Mouse (Mus musculus) midbrain, embryonic 14.5 days (tissue): ENCODE data around the gene Olfr1136. TPM values are rescaled to one million over a fixed set of nuclear protein-coding genes. Genes with fewer than 3 reads are reported as not detected.

Experiments
- ATAC-seq: fragments of 200-750 bp; cut with Nextera tagmentation; 2 replicates; pipeline ENCODE4 v1.8.0; 2017; ENCODE audit warnings: moderate number of reproducible peaks, moderate library complexity; ENCODE audit not compliant: low FRiP score, low TSS enrichment
- DNase-seq: peaks from one replicate; pipeline ENCODE4 v3.0.0-alpha.2; 2015
- H3K27ac ChIP-seq: fragments of 300-500 bp; sonication (generic); replicated peaks from 2 replicates; pipeline ENCODE4 v1.5.1; 2014; ENCODE audit warnings: mild to moderate bottlenecking, low read depth, low read length, moderate library complexity
- H3K27me3 ChIP-seq: fragments of 300-500 bp; sonication (generic); 2 replicates; pipeline ENCODE4 v1.6.1; 2014; ENCODE audit warnings: low read length, control low read depth, mixed read lengths; ENCODE audit not compliant: control insufficient read depth, insufficient read depth
- H3K36me3 ChIP-seq: fragments of 300-500 bp; sonication (generic); 2 replicates; pipeline ENCODE4 v1.6.1; 2014; ENCODE audit warnings: low read length, control low read depth; ENCODE audit not compliant: control insufficient read depth, insufficient read depth
- H3K4me1 ChIP-seq: fragments of 300-500 bp; sonication (generic); 2 replicates; pipeline ENCODE4 v1.6.1; 2014; ENCODE audit warnings: mild to moderate bottlenecking, antibody characterized with exemption, low read length, control low read depth; ENCODE audit not compliant: control insufficient read depth, insufficient read depth
- H3K4me2 ChIP-seq: fragments of 300-500 bp; sonication (generic); 2 replicates; pipeline ENCODE4 v1.6.1; 2014; ENCODE audit warnings: mild to moderate bottlenecking, low read length, moderate library complexity
- H3K4me3 ChIP-seq: fragments of 300-500 bp; sonication (generic); replicated peaks from 2 replicates; pipeline ENCODE4 v1.5.1; 2014; ENCODE audit warnings: low read depth, low read length
- H3K9ac ChIP-seq: fragments of 300-500 bp; sonication (generic); replicated peaks from 2 replicates; pipeline ENCODE4 v1.6.1; 2014; ENCODE audit warnings: mild to moderate bottlenecking, low read length, moderate library complexity
- H3K9me3 ChIP-seq: fragments of 300-500 bp; sonication (generic); 2 replicates; pipeline ENCODE4 v1.6.1; 2016; ENCODE audit warnings: low read length, control low read depth, mixed read lengths; ENCODE audit not compliant: control insufficient read depth
- whole genome bisulfite sequencing: fragments of 180-500 bp; shearing (Covaris S2); extraction: QIAGEN DNeasy Blood & Tissue Kit; methylation state at CpG from one replicate; pipeline ENCODE4 v1.1.7; 2014; 5-methylcytosine and 5-hydroxymethylcytosine counted together
- polyA plus RNA-seq: library from polyadenylated mRNA; unstranded; fragments of >200 nt; fragmentation: Nextera tagmentation; extraction: Ambion mirVana; gene quantifications from 2 replicates; pipeline ENCODE4 v1.2.1, GENCODE M21; 2014

The Olfr1136 gene
- polyA plus RNA-seq: not detected in 2 replicates

- ATAC-seq (no peak), DNase-seq (no peak)
- Histone ChIP-seq H3K9ac (no peak within 1 kb of the TSS), H3K36me3 (no peaks in the 10 kb centered on the region), H3K27me3 (no peaks in the 10 kb centered on the region), H3K4me1 (no peaks in the 10 kb centered on the region), H3K4me2 (no peak within 1 kb of the TSS), H3K9me3 (no peaks in the 10 kb centered on the region), H3K4me3 (no peak within 1 kb of the TSS), H3K27ac (no peak within 1 kb of the TSS)
Observed at GRCm38 (mm10) chr2:87693847-87694246, at the start of gene Olfr1136. Gene Olfr1136 (minus strand): TSS chr2:87693947.

DNA sequence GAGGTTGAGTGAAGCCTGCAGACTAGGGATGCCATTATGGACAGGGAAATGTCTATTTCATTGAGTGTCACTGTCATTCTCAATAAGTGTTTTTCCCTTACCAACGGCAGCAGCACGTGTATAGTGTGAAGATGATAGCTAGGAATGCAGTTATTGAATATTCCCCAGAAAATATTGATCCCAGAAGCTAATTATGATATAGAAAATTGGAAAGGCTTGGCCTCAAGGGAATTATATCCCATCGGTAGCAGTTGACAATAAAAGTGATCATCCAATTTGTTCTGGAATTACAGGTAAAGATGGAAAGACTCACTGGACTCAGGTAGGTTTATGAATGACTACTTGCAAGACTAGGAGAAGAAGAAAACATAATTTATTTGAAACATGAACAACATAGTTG, 49.7 kb upstream of the Olfr1136 start, which contains the start of gene Olfr1140:
Gene Olfr1140, plus strand, starts transcription at position 301 of the 400 bp plus-strand sequence.
- no peak for ATAC-seq
- no peaks in the 10 kb centered on the region for H3K27me3 ChIP-seq
- no peak within 1 kb of the TSS for H3K4me2 ChIP-seq
- no peaks in the 10 kb centered on the region for H3K9me3 ChIP-seq
- no peaks in the 10 kb centered on the region for H3K36me3 ChIP-seq
- 71% methylated on average over 3 of the region's 3 CpGs for WGBS
- H3K9ac ChIP-seq: no peak within 1 kb of the TSS
- no peak within 1 kb of the TSS for H3K27ac ChIP-seq
- H3K4me3 ChIP-seq: no peak within 1 kb of the TSS
- no peak for DNase-seq
- no peaks in the 10 kb centered on the region for H3K4me1 ChIP-seq

- Histone ChIP-seq H3K27me3 (no peaks in the 10 kb centered on the region), H3K27ac (no peak within 1 kb of the TSS), H3K9ac (no peak within 1 kb of the TSS), H3K4me2 (no peak within 1 kb of the TSS), H3K4me3 (no peak within 1 kb of the TSS), H3K9me3 (no peaks in the 10 kb centered on the region), H3K4me1 (no peaks in the 10 kb centered on the region), H3K36me3 (no peaks in the 10 kb centered on the region)
- WGBS: 85% methylated on average over 1 of the region's 1 CpGs
- ATAC-seq: no peak
- no peak for DNase-seq
Observed at GRCm38 (mm10) chr2:87739878-87740277, 46.1 kb upstream of the Olfr1136 start, which contains the start of gene Olfr1138. Gene Olfr1138 (minus strand): TSS chr2:87739978.

DNA sequence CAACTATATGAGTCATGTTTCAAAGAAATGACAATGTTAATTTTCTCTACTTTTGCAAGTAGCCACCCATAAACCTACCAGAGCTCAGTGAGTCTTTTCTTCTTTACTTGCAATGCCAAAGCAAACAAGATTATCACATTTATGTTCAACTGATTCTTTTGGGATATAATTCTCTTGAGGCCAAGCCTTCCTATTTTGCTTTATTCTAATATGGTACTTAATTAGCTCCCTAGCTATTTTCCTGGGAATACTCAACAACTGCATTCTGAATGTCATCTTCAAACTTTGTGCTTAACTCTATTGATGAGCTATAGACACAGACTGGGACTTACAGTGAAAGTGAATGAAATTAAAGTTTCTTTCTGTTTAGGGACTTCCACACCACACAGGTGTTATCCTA, 19.3 kb upstream of the Olfr1136 start, which contains the start of gene Olfr1137:
Gene Olfr1137, minus strand, starts transcription at position 101 of the 400 bp plus-strand sequence.
- Histone ChIP-seq H3K27ac (no peak within 1 kb of the TSS), H3K36me3 (no peaks in the 10 kb centered on the region), H3K9me3 (no peaks in the 10 kb centered on the region), H3K4me3 (no peak within 1 kb of the TSS), H3K4me1 (no peaks in the 10 kb centered on the region), H3K27me3 (no peaks in the 10 kb centered on the region), H3K4me2 (no peak within 1 kb of the TSS), H3K9ac (no peak within 1 kb of the TSS)
- ATAC-seq: no peak
- no peak for DNase-seq

DNA sequence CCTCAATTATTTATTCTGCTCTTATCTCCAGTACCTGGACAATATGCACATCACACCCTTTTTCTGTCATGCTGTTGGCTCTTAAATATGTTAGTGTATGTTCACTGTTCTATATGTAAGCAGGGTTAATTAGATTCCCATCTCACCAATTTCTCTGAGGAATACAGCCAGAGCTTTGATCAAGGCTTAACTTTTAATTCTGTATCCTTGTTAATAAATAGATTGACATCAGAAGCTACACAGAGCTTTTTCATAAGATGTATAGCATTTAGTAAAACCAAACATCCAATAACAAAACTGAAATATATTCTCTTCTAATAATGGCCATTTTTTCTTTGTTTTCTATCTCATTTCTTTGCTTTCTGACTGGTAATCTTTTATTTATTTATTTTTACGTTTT, 20.2 kb downstream of the Olfr1136 start, which contains the start of gene Olfr1135:
Gene Olfr1135, minus strand, starts transcription at position 101 of the 400 bp plus-strand sequence.
- DNase-seq (no peak), ATAC-seq (no peak)
- Histone ChIP-seq H3K4me2 (no peak within 1 kb of the TSS), H3K27me3 (no peaks in the 10 kb centered on the region), H3K9me3 (no peaks in the 10 kb centered on the region), H3K36me3 (no peaks in the 10 kb centered on the region), H3K27ac (no peak within 1 kb of the TSS), H3K4me1 (no peaks in the 10 kb centered on the region), H3K4me3 (no peak within 1 kb of the TSS), H3K9ac (no peak within 1 kb of the TSS)
- 25% methylated on average over 1 of the region's 1 CpGs for WGBS

DNA sequence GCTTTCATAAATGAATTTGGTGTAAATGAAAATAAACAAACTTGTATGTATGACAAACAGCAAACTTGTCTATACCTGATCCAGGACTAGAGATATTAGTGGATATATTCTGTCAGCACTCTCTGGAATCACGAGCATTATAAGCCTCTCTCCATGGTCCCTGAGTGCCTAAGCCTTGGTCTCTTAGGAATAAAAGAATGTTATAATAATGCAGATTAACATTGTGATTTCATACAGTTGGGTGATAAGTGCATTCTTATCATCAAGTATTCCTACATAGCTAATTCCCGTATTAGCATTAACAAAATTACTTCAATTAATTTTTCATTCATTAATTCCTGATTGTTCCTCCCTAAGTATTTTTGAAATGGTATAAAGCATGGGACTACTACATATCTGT, 35.4 kb downstream of the Olfr1136 start, which contains the start of gene Olfr1134:
Gene Olfr1134, minus strand, starts transcription at position 101 of the 400 bp plus-strand sequence.
- WGBS: 79% methylated on average over 2 of the region's 2 CpGs

GRCm38 (mm10) chr2:87647274-87647673, 46.5 kb downstream of the Olfr1136 start, which contains the start of gene Olfr1133:
Gene Olfr1133 (minus strand): TSS chr2:87647374.
- no peaks in the 10 kb centered on the region for H3K36me3 ChIP-seq
- H3K4me3 ChIP-seq: no peak within 1 kb of the TSS
- DNase-seq (no peak), ATAC-seq (no peak)
- no peak within 1 kb of the TSS for H3K27ac ChIP-seq
- no peak within 1 kb of the TSS for H3K9ac ChIP-seq
- no peaks in the 10 kb centered on the region for H3K4me1 ChIP-seq
- no peaks in the 10 kb centered on the region for H3K27me3 ChIP-seq
- no peak within 1 kb of the TSS for H3K4me2 ChIP-seq
- no peaks in the 10 kb centered on the region; the same call in 1 of the 2 replicates for H3K9me3 ChIP-seq

More for the DNA sequence above, 35.4 kb downstream of the Olfr1136 start, which contains the start of gene Olfr1134:
- H3K27ac ChIP-seq: no peak within 1 kb of the TSS
- H3K9me3 ChIP-seq: no peaks in the 10 kb centered on the region
- no peak within 1 kb of the TSS for H3K4me2 ChIP-seq
- H3K27me3 ChIP-seq: no peaks in the 10 kb centered on the region
- no peak within 1 kb of the TSS for H3K9ac ChIP-seq
- H3K4me3 ChIP-seq: no peak within 1 kb of the TSS
- no peak for DNase-seq
- ATAC-seq: no peak
- H3K36me3 ChIP-seq: no peaks in the 10 kb centered on the region
- H3K4me1 ChIP-seq: no peaks in the 10 kb centered on the region

Other genes with a start within 250 kb of the Olfr1136 start
- gene Olfr1126, start 240.0 kb downstream of the Olfr1136 start, polyA plus RNA-seq: not detected in 2 replicates
- gene Pramel7, start 196.9 kb downstream of the Olfr1136 start, polyA plus RNA-seq: not detected in 2 replicates
- not detected in 2 replicates for gene Pramel6, start 187.4 kb downstream of the Olfr1136 start, polyA plus RNA-seq
- gene Olfr153, start 162.2 kb downstream of the Olfr1136 start, polyA plus RNA-seq: not detected in 2 replicates
- not detected in 2 replicates for gene Olfr1128, start 148.4 kb downstream of the Olfr1136 start, polyA plus RNA-seq
- gene Olfr1129, start 120.0 kb downstream of the Olfr1136 start, polyA plus RNA-seq: not detected in 2 replicates
- gene Olfr1130, start 87.7 kb downstream of the Olfr1136 start, polyA plus RNA-seq: not detected in 2 replicates
- gene Olfr1131, start 66.8 kb downstream of the Olfr1136 start, polyA plus RNA-seq: not detected in 2 replicates
- gene Olfr1132, start 56.4 kb downstream of the Olfr1136 start, polyA plus RNA-seq: not detected in 2 replicates
- gene Olfr1133, start 46.6 kb downstream of the Olfr1136 start, polyA plus RNA-seq: not detected in 2 replicates
- gene Olfr1134, start 35.5 kb downstream of the Olfr1136 start, polyA plus RNA-seq: not detected in 2 replicates
- not detected in 2 replicates for gene Olfr1135, start 20.3 kb downstream of the Olfr1136 start, polyA plus RNA-seq
- not detected in 2 replicates for gene Olfr1137, start 19.2 kb upstream of the Olfr1136 start, polyA plus RNA-seq
- not detected in 2 replicates for gene Olfr1138, start 46.0 kb upstream of the Olfr1136 start, polyA plus RNA-seq
- not detected in 2 replicates for gene Olfr1140, start 49.8 kb upstream of the Olfr1136 start, polyA plus RNA-seq
- not detected in 2 replicates for gene Olfr1141, start 60.0 kb upstream of the Olfr1136 start, polyA plus RNA-seq
- gene Olfr152, start 85.5 kb upstream of the Olfr1136 start, polyA plus RNA-seq: not detected in 2 replicates
- not detected in 2 replicates for gene Olfr1143, start 106.6 kb upstream of the Olfr1136 start, polyA plus RNA-seq
- gene Olfr1145, start 115.9 kb upstream of the Olfr1136 start, polyA plus RNA-seq: not detected in 2 replicates
- not detected in 2 replicates for gene Olfr1148, start 136.6 kb upstream of the Olfr1136 start, polyA plus RNA-seq
- not detected in 2 replicates for gene Olfr1150-ps1, start 150.0 kb upstream of the Olfr1136 start, polyA plus RNA-seq
- not detected in 2 replicates for gene Olfr1151, start 161.9 kb upstream of the Olfr1136 start, polyA plus RNA-seq
- not detected in 2 replicates for gene Olfr1152, start 172.5 kb upstream of the Olfr1136 start, polyA plus RNA-seq
- gene Olfr1153, start 201.0 kb upstream of the Olfr1136 start, polyA plus RNA-seq: not detected in 2 replicates
- gene Olfr1154, start 211.2 kb upstream of the Olfr1136 start, polyA plus RNA-seq: not detected in 2 replicates